Mouse (Mus musculus) cerebellum, postnatal 25 days (tissue): ENCODE data around the gene Slc39a8.

ENCODE experiments used
- DNase-seq, 2 experiments: peaks; one replicate each; pipeline ENCODE4 v3.0.0; 2021; ENCODE audit warnings: mixed read lengths in 2 of 2

The Slc39a8 gene

DNA sequence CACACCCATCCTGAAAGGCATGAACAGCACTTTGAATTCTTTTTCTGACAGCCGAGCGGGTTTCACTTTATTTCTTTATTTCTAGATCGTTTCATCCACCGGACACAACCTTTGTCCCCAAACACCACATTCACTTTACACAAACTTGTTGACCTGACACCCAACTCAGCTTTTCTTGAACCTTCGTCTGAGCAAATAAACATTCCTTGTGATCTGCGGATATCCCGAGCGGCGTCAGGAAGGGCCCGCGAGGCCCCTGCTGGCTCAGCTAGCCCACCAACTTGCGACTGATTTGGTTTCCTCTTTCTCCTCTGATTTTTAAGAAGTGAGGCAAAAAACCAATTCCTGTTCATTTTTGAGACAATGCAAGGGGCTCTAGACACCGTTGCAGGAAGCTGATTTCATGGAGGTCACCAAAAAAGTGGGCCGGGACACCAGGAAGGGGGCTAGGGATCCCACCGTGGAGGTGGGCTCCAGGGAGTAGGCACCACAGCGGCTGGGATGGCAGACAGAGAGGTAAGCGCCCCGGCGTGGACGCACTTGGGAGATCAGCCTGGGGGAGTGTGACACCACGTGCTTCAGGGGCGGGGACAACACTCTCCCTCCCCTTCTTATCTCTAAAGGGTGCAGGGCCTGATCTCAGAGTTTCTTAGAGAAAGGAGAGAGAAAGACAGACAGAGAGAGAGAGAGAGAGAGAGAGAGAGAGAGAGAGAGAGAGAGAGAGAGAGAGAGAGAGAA, at the start of gene Slc39a8:
Gene Slc39a8, plus strand, starts transcription at position 264 of the 738 bp plus-strand sequence.
- DNase-seq: peak; percentile 38 to 56

DNA sequence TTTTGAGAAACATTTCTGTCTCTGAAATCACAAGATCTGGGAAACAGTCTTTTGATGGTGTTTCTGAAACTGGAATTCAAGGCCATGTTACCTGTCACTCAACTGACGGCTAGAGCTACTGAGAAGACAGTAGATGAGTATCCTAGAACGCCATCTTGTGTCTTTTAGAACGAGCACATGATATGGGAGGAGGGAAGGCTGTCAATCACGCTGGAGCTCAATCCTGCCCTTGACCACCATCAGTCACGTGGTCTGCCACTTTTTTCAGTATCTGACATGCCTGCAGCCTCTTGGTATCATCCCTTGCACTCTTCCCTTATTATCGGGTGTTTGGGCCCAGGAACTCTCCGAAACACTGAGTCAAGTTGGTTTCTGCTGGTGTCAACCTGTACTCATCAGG, 40.0 kb upstream of the Slc39a8 start:
- no peak for DNase-seq

GRCm38 (mm10) chr3:135796117-135796516, 29.0 kb upstream of the Slc39a8 start:
- DNase-seq: no peak

DNA sequence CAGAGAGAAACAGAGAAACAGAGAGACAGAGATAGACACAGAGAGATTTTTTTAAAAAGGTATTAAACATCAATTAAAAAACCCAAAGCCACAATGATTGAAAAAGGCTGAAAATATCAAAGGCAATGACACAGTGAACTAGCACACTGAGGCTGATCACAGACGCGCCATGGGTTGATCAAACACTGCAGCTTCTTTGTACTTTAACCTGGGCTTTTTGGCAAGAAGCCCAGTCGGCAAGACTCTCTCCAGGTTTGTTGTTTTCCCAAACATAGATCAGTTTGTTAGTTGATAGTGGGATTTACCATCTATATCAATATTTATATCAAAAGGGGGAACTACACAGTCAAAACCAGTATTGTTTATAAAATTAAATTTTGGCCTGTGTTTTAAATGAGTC, 26.8 kb upstream of the Slc39a8 start:
- DNase-seq: no peak

- DNase-seq: no peak
Observed at GRCm38 (mm10) chr3:135798665-135799064, 26.4 kb upstream of the Slc39a8 start.

- DNase-seq: no peak
Observed at GRCm38 (mm10) chr3:135814665-135815064, 10.4 kb upstream of the Slc39a8 start.

DNA sequence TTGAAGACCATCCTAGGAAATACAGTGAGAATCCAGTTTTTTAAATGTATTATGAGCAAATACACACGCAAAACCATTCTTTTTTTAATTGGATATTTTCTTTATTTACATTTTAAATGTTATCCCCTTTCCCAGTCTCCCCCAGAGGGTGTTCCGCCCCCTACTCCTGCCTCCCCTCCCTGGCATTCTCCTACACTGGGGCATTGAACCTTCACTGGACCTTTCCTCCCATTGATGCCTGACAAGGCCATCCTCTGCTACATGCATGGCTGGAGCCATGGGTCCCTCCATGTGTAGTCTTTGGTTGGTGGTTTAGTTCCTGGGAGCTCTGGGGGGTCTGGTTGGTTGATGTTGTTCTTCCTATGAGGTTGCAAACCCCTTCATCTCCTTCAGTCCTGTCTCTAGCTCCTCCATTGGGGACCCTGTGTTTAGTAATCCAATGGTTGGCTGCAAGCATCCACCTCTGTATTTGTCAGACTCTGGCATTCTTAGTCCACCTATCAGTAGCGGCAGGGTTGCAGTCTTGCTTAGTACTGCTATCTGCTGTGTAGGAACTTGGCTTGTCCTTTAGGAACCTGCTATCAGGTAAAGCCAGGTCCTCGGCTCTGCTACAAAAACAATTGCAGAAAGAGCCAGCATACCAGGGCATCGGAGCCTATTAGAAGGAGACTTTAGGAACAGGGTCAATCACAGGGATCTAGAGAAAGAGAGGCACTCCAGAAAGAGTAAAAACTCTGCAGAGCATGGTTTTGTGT, 8.9 kb upstream of the Slc39a8 start:
- no peak for DNase-seq

DNA sequence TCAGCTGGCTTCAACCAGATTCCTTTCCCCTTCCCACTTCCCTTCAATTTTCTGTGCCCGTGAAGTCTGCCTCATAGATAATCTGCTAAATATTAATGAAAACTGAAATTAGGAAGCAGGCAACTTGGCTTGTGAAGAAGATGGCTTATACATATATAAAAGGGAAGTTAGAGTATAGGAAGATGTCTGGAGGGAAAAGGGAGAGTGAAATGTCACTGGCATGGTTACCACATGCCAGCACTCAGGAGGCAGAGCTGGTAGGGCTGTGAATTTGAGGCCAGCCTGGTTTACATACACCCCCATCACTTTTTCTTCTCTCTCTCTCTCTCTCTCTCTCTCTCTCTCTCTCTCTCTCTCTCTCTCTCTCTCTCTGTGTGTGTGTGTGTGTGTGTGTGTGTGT, 8.0 kb upstream of the Slc39a8 start:
- DNase-seq: no peak

GRCm38 (mm10) chr3:135824436-135824835, 643 bp upstream of the Slc39a8 start:
- no peak for DNase-seq

- peak; percentile 40 to 57 for DNase-seq
Observed at GRCm38 (mm10) chr3:135825754-135826683, 940 bp downstream of the Slc39a8 start.

- DNase-seq: no peak
Observed at GRCm38 (mm10) chr3:135826684-135827249, 1.7 kb downstream of the Slc39a8 start.

DNA sequence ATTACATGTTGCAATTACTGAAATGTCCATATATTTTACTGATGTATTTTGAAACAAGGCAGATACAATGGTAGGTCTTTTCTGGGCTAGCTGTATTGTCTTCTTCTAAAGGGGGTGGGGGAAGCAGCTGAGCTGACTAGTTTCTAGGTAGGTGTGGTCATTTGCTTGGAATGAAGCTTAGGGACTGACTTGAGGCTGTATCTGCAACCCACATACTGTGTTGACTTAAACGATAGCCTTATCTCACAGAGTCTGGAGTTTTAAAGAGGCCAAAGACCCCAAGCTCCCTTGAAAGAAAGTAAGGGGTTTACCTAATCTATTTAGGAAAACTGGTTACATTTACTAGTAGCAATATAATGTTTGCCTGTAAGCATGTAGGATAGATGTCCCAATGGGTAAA, 2.9 kb downstream of the Slc39a8 start:
- DNase-seq: no peak

DNA sequence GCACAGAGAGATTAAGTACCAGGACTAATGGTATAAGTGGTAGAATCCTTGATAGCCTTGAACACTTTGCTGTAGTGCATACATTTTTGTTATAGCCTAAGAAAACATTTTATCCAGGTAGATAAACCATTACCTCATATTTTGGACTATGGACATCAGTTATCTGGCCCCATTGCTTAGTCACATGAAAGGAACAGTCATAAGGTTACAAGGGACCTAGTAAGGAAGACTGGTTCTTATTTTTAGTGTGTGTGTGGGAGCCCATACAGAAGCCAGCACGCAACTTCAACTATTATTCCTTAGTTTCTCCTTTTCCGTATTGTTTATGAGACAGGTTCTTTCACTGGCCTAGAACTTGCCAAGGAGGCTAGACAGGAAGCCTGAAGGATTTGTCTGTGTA, 7.4 kb downstream of the Slc39a8 start:
- no peak for DNase-seq

GRCm38 (mm10) chr3:135832907-135833306, 7.8 kb downstream of the Slc39a8 start:
- no peak for DNase-seq

- DNase-seq: no peak
Observed at GRCm38 (mm10) chr3:135834988-135835387, 9.9 kb downstream of the Slc39a8 start.

GRCm38 (mm10) chr3:135839535-135839934, 14.5 kb downstream of the Slc39a8 start:
- no peak for DNase-seq

DNA sequence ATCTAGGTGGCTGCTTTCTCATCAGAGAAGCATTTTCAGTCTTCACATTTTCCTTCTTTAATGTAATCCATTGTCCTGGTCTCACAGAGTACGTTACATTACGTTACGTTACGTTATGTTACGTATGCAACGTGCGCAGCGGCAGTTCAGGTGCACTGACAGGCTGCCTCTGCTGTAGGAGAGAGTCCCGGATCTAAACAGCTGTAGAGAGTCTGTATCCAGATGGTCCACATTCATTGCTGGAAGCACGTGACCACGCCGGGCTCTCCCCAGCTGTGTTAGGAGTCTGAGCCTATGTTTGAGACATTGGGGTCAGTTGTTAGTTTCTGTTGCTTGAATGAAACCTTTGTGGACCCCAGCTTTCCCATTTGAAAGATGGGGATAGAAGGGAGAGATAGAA, 15.1 kb downstream of the Slc39a8 start:
- no peak for DNase-seq

- no peak for DNase-seq
Observed at GRCm38 (mm10) chr3:135841716-135842511, 16.8 kb downstream of the Slc39a8 start.

- no peak for DNase-seq
Observed at GRCm38 (mm10) chr3:135843181-135843580, 18.1 kb downstream of the Slc39a8 start.

DNA sequence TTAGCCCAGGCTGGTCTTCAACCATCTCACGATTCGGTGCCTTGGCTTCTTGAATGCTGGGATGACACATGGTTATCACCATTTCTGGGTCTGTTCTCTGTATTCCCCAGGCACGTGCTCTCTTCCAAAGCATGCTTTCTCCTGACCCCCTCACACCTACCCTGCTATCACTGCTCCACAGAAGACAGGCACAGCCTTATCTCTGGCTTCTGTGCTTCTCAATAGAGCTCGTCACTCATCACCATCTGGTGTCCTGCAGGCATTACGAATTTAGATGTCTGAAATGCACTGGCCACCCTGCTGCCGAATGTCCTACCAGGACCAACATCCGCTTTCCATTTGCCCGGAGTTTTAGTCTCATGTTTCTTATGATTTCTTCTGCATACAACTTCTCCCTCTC, 18.6 kb downstream of the Slc39a8 start:
- DNase-seq: no peak

DNA sequence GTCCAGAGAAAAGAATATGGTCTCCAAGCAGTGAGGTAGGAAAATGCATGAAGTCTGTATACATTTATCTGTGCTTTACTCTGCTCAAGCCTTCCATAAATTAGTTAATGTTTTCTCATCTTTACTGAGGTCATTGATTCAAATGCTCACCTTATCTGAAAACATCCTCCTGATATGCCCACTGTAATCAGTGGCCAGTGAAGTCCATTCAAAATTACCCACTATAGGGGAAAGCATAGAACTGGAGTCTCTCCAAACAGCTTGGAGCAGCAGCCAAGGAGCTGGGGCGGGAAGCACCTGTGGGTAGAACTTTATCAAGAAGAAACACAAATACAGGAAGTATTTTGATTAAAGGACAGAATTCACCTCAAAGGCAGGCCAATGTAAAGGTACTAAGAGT, 19.8 kb downstream of the Slc39a8 start:
- no peak for DNase-seq

- DNase-seq: no peak
Observed at GRCm38 (mm10) chr3:135845860-135846259, 20.8 kb downstream of the Slc39a8 start.
